Mouse (Mus musculus): ENCODE results near the gene Rgs6. TPM values are rescaled to one million over a fixed set of nuclear protein-coding genes. Genes with fewer than 3 reads are reported as not detected.
A peak's percentile ranks its signal among the peaks of the same experiment; 100 is the strongest.

The Rgs6 gene
- 3.9 and 7.4 TPM in 2 replicates for polyA plus RNA-seq (2014; fragmentation: Nextera tagmentation; extraction: Ambion mirVana)

DNA sequence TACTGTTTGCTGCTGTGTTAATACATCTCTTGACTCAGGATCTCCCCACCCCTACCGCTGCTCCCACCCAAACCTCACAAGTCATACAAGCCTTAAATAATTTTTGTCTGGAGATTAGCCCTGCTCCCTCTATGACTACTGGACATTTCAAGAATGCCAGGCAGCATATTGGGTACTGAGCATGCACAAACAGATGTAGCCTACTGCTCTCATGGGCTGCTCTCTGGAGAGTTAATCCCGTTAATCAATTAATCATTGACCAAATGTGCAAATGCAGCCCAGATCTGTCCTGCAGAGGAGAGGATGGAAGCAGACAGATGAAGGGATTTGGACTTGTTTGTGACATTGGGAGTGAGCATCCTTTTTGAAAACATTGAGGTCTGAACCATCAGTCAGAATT is at the start of gene Rgs6:
Gene Rgs6, plus strand, starts transcription at position 276 of the 400 bp plus-strand sequence.
- H3K27ac ChIP-seq (ENCODE audit: low read depth, low read length): no peak within 1 kb of the TSS
- no peak within 1 kb of the TSS for H3K9ac ChIP-seq (replicated peaks; ENCODE audit: low read depth, low read length)
- H3K4me2 ChIP-seq (ENCODE audit: low read depth, low read length): no peak within 1 kb of the TSS
- H3K4me3 ChIP-seq (ENCODE audit: low read depth, low read length): no peak within 1 kb of the TSS
- no peaks in the 10 kb centered on the region for H3K4me1 ChIP-seq (ENCODE audit: control insufficient read depth, insufficient read depth, low read length)
- ATAC-seq (ENCODE audit: low read depth): no peak
- H3K27me3 ChIP-seq (ENCODE audit: control insufficient read depth, insufficient read depth, low read length): no peaks in the 10 kb centered on the region
- 79% methylated on average over 2 of the region's 2 CpGs for WGBS
- no peaks in the 10 kb centered on the region for H3K9me3 ChIP-seq (ENCODE audit: control insufficient read depth, low read length)
- no peaks in the 10 kb centered on the region for H3K36me3 ChIP-seq (ENCODE audit: control insufficient read depth, insufficient read depth, low read length)

DNA sequence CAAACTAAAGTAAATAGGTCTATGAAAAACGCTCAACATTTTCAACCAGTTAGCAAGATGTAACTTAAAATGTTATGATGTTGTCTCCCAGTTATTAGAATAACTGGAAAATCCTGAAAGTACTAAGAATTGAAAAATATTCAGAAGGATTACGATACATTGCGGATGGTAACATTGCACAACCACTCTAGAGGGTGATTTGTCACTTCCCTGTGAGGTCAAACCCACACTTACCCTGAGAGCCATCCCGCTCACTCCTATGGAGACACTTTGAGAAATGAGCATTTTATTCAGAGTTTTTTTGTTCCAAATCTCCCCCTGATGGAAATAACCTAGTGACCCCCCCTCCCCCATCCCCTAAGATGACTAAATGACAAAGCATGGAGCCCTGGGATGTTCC is 41.0 kb upstream of the Rgs6 start:
- H3K9me3 ChIP-seq (ENCODE audit: control insufficient read depth, low read length): no peaks in the 10 kb centered on the region
- H3K27me3 ChIP-seq (ENCODE audit: control insufficient read depth, insufficient read depth, low read length): no peaks in the 10 kb centered on the region
- H3K9ac ChIP-seq (replicated peaks; ENCODE audit: low read depth, low read length): no peak overlapping the region
- no peaks in the 10 kb centered on the region for H3K36me3 ChIP-seq (ENCODE audit: control insufficient read depth, insufficient read depth, low read length)
- 89% methylated on average over 4 of the region's 4 CpGs for WGBS
- no peak overlapping the region for H3K4me3 ChIP-seq (ENCODE audit: low read depth, low read length)
- ATAC-seq (ENCODE audit: low read depth): no peak
- H3K4me2 ChIP-seq (ENCODE audit: low read depth, low read length): no peak overlapping the region
- no peaks in the 10 kb centered on the region for H3K4me1 ChIP-seq (ENCODE audit: control insufficient read depth, insufficient read depth, low read length)
- H3K27ac ChIP-seq (ENCODE audit: low read depth, low read length): no peak overlapping the region

DNA sequence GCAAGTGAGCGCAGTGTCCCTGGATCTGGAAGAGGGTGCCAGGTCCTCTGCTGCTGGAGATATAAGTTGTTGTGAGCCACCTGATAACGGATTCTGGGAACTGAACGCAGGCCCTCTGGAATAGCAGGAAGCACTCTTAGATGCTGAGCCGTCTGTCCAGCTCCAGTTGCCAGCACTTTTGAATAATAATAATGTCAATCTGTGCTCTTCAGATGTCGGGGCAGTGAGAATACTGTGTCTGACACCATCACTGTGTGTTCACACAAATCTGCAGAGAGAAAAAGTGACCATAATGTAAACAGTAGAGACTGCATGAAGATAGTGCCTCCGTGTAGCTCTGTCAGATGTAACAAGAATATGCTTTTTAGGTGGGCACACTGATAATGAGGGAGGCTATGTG is 38.9 kb upstream of the Rgs6 start:
- no peak overlapping the region for H3K4me3 ChIP-seq (ENCODE audit: low read depth, low read length)
- H3K4me2 ChIP-seq (ENCODE audit: low read depth, low read length): no peak overlapping the region
- no peaks in the 10 kb centered on the region for H3K9me3 ChIP-seq (ENCODE audit: control insufficient read depth, low read length)
- H3K4me1 ChIP-seq (ENCODE audit: control insufficient read depth, insufficient read depth, low read length): no peaks in the 10 kb centered on the region
- no peaks in the 10 kb centered on the region for H3K36me3 ChIP-seq (ENCODE audit: control insufficient read depth, insufficient read depth, low read length)
- H3K27me3 ChIP-seq (ENCODE audit: control insufficient read depth, insufficient read depth, low read length): no peaks in the 10 kb centered on the region
- ATAC-seq (ENCODE audit: low read depth): no peak
- H3K27ac ChIP-seq (ENCODE audit: low read depth, low read length): no peak overlapping the region
- WGBS: 87% methylated on average over 6 of the region's 6 CpGs
- H3K9ac ChIP-seq (replicated peaks; ENCODE audit: low read depth, low read length): no peak overlapping the region

DNA sequence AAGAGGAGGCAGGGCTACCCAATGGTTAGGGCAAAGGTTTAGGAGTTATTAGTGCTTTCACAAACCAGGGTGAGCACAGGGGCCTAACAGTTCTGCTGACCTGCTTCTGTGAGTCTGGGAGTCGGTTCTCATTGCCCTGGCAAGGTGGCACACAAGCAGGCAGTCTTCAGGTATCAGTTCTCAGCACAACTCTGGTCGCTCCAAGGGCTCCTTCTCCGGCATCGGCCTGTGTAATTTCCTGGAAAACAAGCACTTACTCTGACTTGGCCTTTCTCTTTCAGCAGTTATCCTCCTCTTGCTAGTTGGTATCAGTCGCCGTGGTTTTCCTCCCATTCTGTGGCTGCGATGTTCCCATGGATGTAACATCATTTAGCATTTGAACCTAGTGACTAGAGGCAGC is 38.0 kb upstream of the Rgs6 start:
- no peaks in the 10 kb centered on the region for H3K9me3 ChIP-seq (ENCODE audit: control insufficient read depth, low read length)
- H3K36me3 ChIP-seq (ENCODE audit: control insufficient read depth, insufficient read depth, low read length): no peaks in the 10 kb centered on the region
- no peak for ATAC-seq (ENCODE audit: low read depth)
- no peaks in the 10 kb centered on the region for H3K27me3 ChIP-seq (ENCODE audit: control insufficient read depth, insufficient read depth, low read length)
- H3K4me3 ChIP-seq (ENCODE audit: low read depth, low read length): no peak overlapping the region
- H3K4me2 ChIP-seq (ENCODE audit: low read depth, low read length): no peak overlapping the region
- no peak overlapping the region for H3K27ac ChIP-seq (ENCODE audit: low read depth, low read length)
- H3K9ac ChIP-seq (replicated peaks; ENCODE audit: low read depth, low read length): no peak overlapping the region
- 91% methylated on average over 7 of the region's 7 CpGs for WGBS
- no peaks in the 10 kb centered on the region for H3K4me1 ChIP-seq (ENCODE audit: control insufficient read depth, insufficient read depth, low read length)

DNA sequence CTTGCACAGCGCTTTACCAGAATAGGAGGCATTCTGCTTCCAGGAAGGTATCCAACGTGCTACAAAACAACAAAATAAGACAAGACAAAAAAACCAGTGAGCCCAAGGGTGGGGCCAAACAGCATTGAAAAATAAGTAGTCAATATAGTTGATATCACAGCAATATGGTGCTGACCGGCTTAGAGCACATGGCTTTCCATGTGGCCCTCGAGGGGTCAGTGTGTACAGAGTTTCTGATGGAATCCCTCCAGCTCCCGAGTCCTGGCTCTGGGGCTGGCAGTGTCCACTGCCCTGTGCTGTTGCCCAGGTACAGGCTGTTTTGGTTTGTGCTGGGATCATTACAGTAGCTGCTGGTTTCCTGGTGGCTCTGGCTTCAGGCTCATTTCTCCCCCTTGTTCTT is 35.7 kb upstream of the Rgs6 start:
- H3K36me3 ChIP-seq (ENCODE audit: control insufficient read depth, insufficient read depth, low read length): no peaks in the 10 kb centered on the region
- no peaks in the 10 kb centered on the region for H3K27me3 ChIP-seq (ENCODE audit: control insufficient read depth, insufficient read depth, low read length)
- no peaks in the 10 kb centered on the region for H3K9me3 ChIP-seq (ENCODE audit: control insufficient read depth, low read length)
- H3K27ac ChIP-seq (ENCODE audit: low read depth, low read length): no peak overlapping the region
- no peak for ATAC-seq (ENCODE audit: low read depth)
- H3K9ac ChIP-seq (replicated peaks; ENCODE audit: low read depth, low read length): no peak overlapping the region
- WGBS: 89% methylated on average over 5 of the region's 5 CpGs
- no peak overlapping the region for H3K4me3 ChIP-seq (ENCODE audit: low read depth, low read length)
- no peak overlapping the region for H3K4me2 ChIP-seq (ENCODE audit: low read depth, low read length)
- H3K4me1 ChIP-seq (ENCODE audit: control insufficient read depth, insufficient read depth, low read length): no peaks in the 10 kb centered on the region

DNA sequence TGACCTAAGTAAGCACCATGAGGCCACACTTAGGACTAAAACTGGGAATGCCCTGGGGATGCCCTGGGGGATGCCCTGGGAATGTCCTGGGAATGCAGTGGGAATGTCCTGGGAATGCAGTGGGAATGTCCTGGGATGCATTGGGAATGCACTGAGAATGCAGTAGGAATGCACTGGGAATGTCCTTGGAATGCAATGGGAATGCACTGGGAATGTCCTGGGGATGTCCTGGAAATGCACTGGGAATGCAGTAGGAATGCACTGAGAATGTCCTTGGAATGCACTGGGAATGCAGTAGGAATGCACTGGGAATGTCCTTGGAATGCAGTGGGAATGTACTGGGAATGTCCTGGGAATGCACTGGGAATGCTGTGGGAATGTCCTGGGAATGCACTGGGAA is 25.2 kb upstream of the Rgs6 start:
- ATAC-seq (ENCODE audit: low read depth): no peak
- no peak overlapping the region for H3K4me2 ChIP-seq (ENCODE audit: low read depth, low read length)
- no peaks in the 10 kb centered on the region for H3K4me1 ChIP-seq (ENCODE audit: control insufficient read depth, insufficient read depth, low read length)
- no peaks in the 10 kb centered on the region for H3K9me3 ChIP-seq (ENCODE audit: control insufficient read depth, low read length)
- no peak overlapping the region for H3K9ac ChIP-seq (replicated peaks; ENCODE audit: low read depth, low read length)
- H3K36me3 ChIP-seq (ENCODE audit: control insufficient read depth, insufficient read depth, low read length): no peaks in the 10 kb centered on the region
- H3K27me3 ChIP-seq (ENCODE audit: control insufficient read depth, insufficient read depth, low read length): no peaks in the 10 kb centered on the region
- H3K27ac ChIP-seq (ENCODE audit: low read depth, low read length): no peak overlapping the region
- no peak overlapping the region for H3K4me3 ChIP-seq (ENCODE audit: low read depth, low read length)

DNA sequence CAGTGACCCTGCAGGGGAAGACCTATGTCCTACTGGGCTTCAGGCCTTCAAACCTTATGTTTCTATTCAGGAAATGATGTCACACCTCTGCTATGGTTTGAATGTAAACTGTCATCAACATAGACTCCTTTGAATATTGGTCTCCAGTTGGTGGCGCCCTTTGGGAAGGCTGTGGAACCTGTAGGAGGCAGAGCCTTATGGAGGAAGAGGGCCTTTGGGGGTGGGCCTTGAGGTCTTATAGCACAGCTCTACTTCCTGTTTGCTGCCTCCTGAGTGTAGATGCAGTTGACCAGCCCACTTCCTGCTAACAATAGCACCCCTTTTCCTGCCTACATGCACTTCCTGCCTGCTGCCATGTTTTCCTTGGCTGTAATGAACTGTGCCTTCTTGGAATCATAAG is 19.7 kb upstream of the Rgs6 start:
- Histone ChIP-seq H3K4me1 (ENCODE audit: control insufficient read depth, insufficient read depth, low read length) (no peaks in the 10 kb centered on the region), H3K36me3 (ENCODE audit: control insufficient read depth, insufficient read depth, low read length) (no peaks in the 10 kb centered on the region), H3K9me3 (ENCODE audit: control insufficient read depth, low read length) (no peaks in the 10 kb centered on the region), H3K4me3 (ENCODE audit: low read depth, low read length) (no peak overlapping the region), H3K4me2 (ENCODE audit: low read depth, low read length) (no peak overlapping the region), H3K27ac (ENCODE audit: low read depth, low read length) (peak overlapping the region; percentile 28; the same call in 1 of the 2 replicates), H3K9ac (replicated peaks; ENCODE audit: low read depth, low read length) (no peak overlapping the region), H3K27me3 (ENCODE audit: control insufficient read depth, insufficient read depth, low read length) (no peaks in the 10 kb centered on the region)
- ATAC-seq (ENCODE audit: low read depth): no peak
- 90% methylated on average over 1 of the region's 1 CpGs for WGBS

DNA sequence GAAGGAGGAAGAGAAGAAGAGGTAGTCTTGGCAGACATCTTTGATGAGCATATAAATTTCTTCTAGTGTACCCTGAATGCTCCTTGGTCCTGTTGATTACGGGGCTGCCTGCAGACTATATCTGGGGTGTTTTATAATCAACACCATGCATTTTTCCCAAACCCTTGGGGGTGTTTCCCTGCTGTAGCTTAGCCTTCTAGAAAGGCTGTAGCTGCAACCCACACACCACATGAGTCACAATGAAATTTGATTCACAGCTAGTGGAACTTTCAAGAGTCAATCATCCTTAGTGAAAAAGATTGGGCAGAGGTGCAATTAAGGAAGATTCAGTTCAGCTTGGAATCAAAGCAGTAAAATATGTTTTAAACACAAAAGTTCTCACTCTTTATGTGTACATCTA is 15.4 kb upstream of the Rgs6 start:
- Histone ChIP-seq H3K4me2 (ENCODE audit: low read depth, low read length) (no peak overlapping the region), H3K4me1 (ENCODE audit: control insufficient read depth, insufficient read depth, low read length) (no peaks in the 10 kb centered on the region), H3K4me3 (ENCODE audit: low read depth, low read length) (no peak overlapping the region), H3K36me3 (ENCODE audit: control insufficient read depth, insufficient read depth, low read length) (no peaks in the 10 kb centered on the region), H3K27ac (ENCODE audit: low read depth, low read length) (no peak overlapping the region), H3K27me3 (ENCODE audit: control insufficient read depth, insufficient read depth, low read length) (no peaks in the 10 kb centered on the region), H3K9me3 (ENCODE audit: control insufficient read depth, low read length) (no peaks in the 10 kb centered on the region), H3K9ac (replicated peaks; ENCODE audit: low read depth, low read length) (no peak overlapping the region)
- WGBS: 75% methylated on average over 1 of the region's 1 CpGs
- no peak for ATAC-seq (ENCODE audit: low read depth)

DNA sequence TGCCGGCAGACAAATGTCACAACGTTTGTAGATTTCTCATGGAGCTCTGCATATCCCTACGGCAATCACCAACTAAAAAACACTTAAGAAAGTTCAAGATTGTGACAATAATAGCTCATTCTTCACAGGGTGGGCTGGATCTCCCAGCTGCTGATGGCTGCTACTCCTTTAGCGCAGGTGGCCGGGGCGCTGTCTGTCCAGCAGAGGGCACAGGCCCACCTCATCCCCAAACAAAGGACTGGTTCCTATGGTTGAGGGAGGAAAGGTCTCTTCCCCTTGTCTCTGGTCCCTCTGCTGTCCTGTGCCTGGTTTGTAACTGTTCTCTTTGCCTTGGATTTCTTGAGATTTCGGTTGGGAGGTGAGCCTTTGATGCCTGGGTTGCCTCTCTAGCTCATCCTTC is 1.5 kb upstream of the Rgs6 start:
- H3K27me3 ChIP-seq (ENCODE audit: control insufficient read depth, insufficient read depth, low read length): no peaks in the 10 kb centered on the region
- no peak overlapping the region for H3K9ac ChIP-seq (replicated peaks; ENCODE audit: low read depth, low read length)
- no peaks in the 10 kb centered on the region for H3K36me3 ChIP-seq (ENCODE audit: control insufficient read depth, insufficient read depth, low read length)
- H3K4me2 ChIP-seq (ENCODE audit: low read depth, low read length): no peak overlapping the region
- no peaks in the 10 kb centered on the region for H3K4me1 ChIP-seq (ENCODE audit: control insufficient read depth, insufficient read depth, low read length)
- no peak for ATAC-seq (ENCODE audit: low read depth)
- 59% methylated on average over 7 of the region's 7 CpGs for WGBS
- no peak overlapping the region for H3K27ac ChIP-seq (ENCODE audit: low read depth, low read length)
- H3K9me3 ChIP-seq (ENCODE audit: control insufficient read depth, low read length): no peaks in the 10 kb centered on the region
- H3K4me3 ChIP-seq (ENCODE audit: low read depth, low read length): no peak overlapping the region

DNA sequence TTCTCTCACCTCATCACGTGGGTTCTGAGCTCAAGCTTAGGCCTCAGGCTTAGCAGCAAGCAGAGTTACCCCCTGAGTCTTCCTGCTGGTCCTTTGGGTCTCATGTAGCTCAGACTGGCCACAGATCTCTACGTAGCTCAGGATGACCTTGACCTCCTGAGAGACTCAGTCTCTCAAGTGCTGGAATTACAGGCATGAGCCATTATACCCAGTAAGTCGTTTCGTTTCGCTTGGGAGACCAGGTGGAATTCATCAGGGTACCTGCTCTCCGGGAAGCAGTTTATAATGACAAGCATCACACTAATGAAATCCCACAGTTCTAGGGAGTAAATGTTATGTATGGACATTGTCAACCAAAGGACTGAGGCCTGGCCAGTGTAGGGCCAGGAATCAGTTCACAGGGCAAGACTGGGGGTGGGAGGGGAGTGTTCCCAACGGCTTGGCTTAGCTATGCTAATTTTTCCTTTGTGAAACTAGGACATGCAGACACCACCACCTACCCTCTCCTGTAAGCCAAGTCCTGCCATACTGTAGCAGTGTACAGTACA is 670 bp upstream of the Rgs6 start:
- no peaks in the 10 kb centered on the region for H3K4me1 ChIP-seq (ENCODE audit: control insufficient read depth, insufficient read depth, low read length)
- H3K27ac ChIP-seq (ENCODE audit: low read depth, low read length): no peak overlapping the region
- H3K4me3 ChIP-seq (ENCODE audit: low read depth, low read length): no peak overlapping the region
- no peaks in the 10 kb centered on the region for H3K36me3 ChIP-seq (ENCODE audit: control insufficient read depth, insufficient read depth, low read length)
- no peak for ATAC-seq (ENCODE audit: low read depth)
- WGBS: 62% methylated on average over 7 of the region's 7 CpGs
- no peaks in the 10 kb centered on the region for H3K27me3 ChIP-seq (ENCODE audit: control insufficient read depth, insufficient read depth, low read length)
- H3K4me2 ChIP-seq (ENCODE audit: low read depth, low read length): no peak overlapping the region
- no peaks in the 10 kb centered on the region for H3K9me3 ChIP-seq (ENCODE audit: control insufficient read depth, low read length)
- no peak overlapping the region for H3K9ac ChIP-seq (replicated peaks; ENCODE audit: low read depth, low read length)

All from neural tube, embryonic 14.5 days (tissue).